Mouse (Mus musculus): ENCODE measurements around the gene Acot11. TPM values are rescaled to one million over a fixed set of nuclear protein-coding genes. Genes with fewer than 3 reads are reported as not detected.
A peak's percentile ranks its signal among the peaks of the same experiment; 100 is the strongest.

The Acot11 gene
- polyA plus RNA-seq (2012; rRNA removed), result 22.2 and 31.3 TPM in 2 replicates

DNA sequence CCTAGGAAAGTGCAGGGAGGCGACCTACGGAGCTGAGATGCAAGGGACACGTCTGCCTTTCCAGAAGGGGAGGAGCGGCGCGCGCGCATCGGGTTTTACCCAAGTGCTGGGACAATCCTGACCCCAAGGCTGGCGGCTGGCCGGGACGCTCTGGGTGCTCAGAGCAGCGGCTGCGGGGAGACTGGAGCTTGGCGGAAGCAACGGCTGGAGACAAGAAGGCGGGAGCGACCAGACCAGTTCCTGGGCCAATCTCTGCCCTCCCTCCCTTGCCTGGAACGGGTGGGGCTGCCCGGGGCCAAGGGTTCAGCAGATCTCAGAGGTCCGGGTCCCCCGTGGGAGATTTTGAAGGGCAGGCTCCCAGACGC lies at the start of gene Acot11:
Gene Acot11, minus strand, starts transcription at position 89 of the 365 bp plus-strand sequence.
- DNase-seq (ENCODE audit: low read depth, low spot score), result peak; percentile 46
- WGBS, result 1% methylated on average over 23 of the region's 23 CpGs

- DNase-seq (ENCODE audit: low read depth, low spot score), result no peak
- WGBS, result 50% methylated on average over 12 of the region's 12 CpGs
Measured at GRCm38 (mm10) chr4:106848290-106849092, 43.7 kb upstream of the Acot11 start.

GRCm38 (mm10) chr4:106847591-106848289 lies 42.9 kb upstream of the Acot11 start:
- 35% methylated on average over 9 of the region's 9 CpGs for WGBS
- no peak for DNase-seq (ENCODE audit: low read depth, low spot score)

DNA sequence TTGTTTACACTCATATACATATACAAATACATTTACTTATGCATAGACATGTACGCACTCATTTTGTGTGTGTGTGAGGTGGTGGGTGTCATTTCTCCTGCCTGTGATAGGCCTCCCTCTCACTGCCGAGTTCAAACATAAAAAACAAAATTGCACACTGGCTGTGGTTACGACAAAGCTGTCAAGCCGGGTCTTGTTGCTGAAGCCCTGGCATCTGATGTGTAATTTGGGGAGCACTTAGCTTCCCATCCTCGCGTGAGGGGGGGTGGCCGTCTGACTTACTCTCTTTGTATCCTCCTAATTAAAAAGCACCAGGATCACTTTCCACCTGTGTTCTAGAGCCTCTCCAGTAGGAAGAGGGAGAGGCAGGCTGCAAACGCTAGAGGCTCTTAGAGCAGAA lies 37.8 kb upstream of the Acot11 start:
- 77% methylated on average over 8 of the region's 8 CpGs for WGBS
- DNase-seq (ENCODE audit: low read depth, low spot score), result no peak

- WGBS, result 75% methylated on average over 7 of the region's 7 CpGs
- no peak for DNase-seq (ENCODE audit: low read depth, low spot score)
Measured at GRCm38 (mm10) chr4:106841856-106842255, 37.1 kb upstream of the Acot11 start.

DNA sequence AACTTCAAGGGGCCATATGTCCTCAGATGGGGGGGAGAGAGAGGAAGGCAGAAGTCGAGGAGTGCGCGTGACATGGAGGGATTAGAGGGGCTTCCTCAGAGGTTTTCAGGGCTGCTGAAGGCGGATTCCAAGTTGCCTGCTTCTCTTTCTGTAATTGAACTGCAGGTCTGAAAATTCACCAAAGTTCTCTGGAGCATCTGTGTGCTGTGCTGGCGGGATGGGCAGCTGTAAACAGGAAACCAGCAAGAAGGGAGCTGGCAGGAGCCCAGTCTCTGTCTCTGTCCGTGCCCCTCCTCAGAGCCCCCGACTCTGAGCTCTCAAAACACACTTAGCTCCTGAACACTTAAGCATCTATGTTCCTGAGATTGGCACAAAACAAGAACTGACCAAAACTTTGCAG lies 36.5 kb upstream of the Acot11 start:
- DNase-seq (ENCODE audit: low read depth, low spot score), result no peak
- 61% methylated on average over 7 of the region's 7 CpGs for WGBS

- WGBS, result 44% methylated on average over 6 of the region's 6 CpGs
- DNase-seq (ENCODE audit: low read depth, low spot score), result no peak
Measured at GRCm38 (mm10) chr4:106840651-106841145, 35.9 kb upstream of the Acot11 start.

DNA sequence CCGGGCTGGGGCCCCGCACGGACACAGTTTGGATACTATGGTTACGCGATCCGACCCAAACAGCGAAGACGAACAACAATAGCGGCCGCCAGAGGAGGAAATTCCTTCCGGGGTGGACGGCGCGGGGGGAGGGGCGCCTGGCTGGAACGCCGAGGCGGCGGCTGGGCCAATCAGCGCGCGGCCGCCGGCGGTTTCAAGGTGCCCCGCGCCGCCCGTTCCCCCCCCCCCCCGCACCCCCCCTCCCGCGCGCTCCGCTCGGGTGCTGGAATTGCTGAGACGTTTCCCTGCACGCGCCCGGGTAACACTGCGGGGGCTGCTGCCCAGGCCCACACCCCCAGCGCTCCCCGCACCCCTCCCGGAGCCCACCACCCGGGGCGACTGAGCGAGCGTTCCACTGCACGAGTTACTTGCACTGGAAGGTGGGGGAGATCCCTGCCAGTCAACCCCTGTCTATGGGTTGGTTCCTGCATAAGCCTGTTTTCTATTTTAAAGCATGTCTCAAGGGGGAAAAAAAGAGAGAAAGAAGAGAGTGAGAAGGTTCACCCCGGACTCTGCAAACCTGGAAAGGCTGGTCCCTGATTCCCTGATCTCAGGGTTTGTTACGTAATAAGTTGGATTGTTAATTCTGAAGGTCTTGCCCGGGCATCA lies 35.3 kb upstream of the Acot11 start:
- 1% methylated on average over 34 of the region's 51 CpGs for WGBS
- DNase-seq (ENCODE audit: low read depth, low spot score), result no peak

- no peak for DNase-seq (ENCODE audit: low read depth, low spot score)
- WGBS, result under 1% methylated on average over 32 of the region's 32 CpGs
Measured at GRCm38 (mm10) chr4:106839254-106839834, 34.5 kb upstream of the Acot11 start.

- DNase-seq (ENCODE audit: low read depth, low spot score), result no peak
- 8% methylated on average over 36 of the region's 36 CpGs for WGBS
Measured at GRCm38 (mm10) chr4:106838548-106839253, 33.9 kb upstream of the Acot11 start.

GRCm38 (mm10) chr4:106837964-106838363 lies 33.2 kb upstream of the Acot11 start:
- DNase-seq (ENCODE audit: low read depth, low spot score), result no peak
- 6% methylated on average over 12 of the region's 18 CpGs for WGBS

DNA sequence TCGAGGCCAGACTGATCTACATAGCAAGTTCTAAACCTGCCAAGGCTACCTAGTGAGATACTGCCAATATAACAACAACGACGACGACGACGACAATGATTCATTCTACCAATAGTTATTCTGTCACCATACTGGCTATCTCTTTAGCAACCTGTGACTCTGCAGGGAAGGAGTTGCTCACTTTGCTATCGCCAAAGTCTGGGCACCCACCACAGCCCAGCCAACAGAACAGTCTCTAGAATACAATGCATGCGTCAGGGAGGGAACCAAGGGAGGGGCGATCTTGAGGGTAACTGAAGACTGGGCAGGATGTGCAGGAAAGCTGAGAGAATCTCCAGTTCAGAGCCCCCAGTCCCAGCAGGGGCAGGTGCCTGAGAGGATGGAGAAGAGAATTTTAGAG lies 32.6 kb upstream of the Acot11 start:
- no peak for DNase-seq (ENCODE audit: low read depth, low spot score)
- WGBS, result 13% methylated on average over 9 of the region's 9 CpGs

DNA sequence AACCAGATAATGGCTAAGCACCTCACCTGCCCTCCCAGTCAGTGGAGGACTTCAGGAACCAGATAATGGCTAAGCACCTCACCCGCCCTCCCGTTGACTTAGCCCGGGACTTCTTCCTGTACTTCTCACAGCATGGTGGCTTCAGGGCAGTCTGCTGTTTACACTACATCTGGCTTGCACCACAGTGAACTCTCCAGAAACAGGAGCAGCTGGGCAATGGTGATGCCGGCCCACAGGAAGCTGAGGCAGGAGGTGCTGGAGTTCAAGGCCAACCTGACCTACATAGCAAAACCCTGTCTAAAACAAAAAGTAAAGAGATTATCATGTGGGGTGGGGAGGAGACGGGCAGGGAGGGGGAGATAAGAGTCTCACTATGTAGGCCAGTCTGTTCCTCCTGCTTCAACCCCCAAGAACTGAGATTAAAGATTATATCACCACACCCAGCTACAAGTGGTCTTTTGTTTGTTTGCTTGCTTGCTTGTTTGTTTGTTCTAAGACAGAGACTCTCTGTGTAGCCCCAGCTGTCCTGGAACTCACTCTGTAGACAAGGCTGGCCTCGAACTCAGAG lies 25.8 kb upstream of the Acot11 start:
- no peak for DNase-seq (ENCODE audit: low read depth, low spot score)
- 56% methylated on average over 6 of the region's 6 CpGs for WGBS

DNA sequence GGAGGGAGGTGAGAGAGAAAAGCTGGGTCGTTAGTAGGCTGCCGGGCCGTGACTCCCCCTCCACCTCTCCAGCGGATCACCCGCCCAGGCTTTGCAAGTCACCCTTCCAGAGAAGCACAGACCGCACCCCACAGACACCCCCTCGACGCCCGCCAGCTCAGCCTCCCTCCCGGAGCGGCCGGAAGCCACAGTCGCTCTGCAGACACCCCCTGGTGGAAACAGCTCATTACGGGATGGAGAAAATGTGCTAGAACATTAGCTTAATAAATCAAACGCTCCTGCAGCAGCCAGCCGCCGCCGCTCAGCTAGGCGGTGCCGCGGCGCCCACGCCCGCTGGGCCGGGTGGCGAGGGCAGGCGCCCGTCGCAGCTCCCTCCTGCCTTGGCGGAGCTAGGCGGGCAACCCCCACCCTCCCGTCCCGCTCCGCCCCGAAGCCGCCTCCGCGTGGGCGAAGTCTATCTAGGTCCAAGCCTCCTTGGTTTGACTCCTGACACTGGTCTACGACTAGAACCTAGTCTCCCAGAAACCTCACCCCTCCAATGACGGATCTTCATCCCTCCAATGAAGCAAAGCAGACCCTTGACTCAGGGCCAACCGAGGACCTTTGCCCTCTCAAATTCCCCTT lies 23.1 kb upstream of the Acot11 start:
- DNase-seq (ENCODE audit: low read depth, low spot score), result no peak
- under 1% methylated on average over 42 of the region's 42 CpGs for WGBS

DNA sequence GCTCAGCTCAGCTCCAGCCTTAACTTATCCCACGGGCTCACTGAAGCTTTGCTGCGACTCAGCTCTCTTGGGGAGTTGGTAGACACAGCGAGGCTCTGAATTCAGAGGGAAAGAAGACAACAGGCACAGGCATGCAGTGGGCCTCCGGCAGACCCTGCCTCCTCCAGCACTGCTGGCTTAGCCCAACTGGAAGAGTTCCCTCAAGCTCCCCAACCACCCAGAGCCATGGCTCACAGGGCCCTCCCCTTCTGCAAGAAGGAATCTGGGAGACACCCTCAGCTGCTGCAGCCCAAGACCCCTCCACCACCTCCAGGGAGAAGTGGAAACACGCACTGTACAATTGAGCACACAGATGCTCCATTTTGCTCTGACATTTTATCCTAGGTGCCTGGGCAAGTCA lies 20.4 kb upstream of the Acot11 start:
- 83% methylated on average over 5 of the region's 5 CpGs for WGBS
- DNase-seq (ENCODE audit: low read depth, low spot score), result no peak

DNA sequence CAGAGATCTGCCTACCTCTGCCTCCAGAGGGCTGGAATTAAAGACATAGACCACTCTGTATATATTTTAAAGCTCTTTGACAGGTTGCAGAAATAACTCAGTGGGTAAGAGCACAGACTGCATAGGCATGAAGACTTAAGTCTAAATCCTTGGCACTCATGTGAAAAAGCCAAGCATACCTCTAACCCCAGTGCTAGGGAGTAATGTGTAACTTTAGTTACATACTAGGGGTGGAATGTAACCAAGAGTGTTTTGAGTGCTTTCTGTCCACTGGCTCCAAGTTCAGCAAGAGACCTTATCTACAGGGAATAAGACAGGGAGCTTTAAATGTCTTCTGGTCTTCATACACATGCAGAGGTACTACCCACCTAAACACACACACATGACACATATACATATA lies 14.6 kb upstream of the Acot11 start:
- DNase-seq (ENCODE audit: low read depth, low spot score), result no peak

DNA sequence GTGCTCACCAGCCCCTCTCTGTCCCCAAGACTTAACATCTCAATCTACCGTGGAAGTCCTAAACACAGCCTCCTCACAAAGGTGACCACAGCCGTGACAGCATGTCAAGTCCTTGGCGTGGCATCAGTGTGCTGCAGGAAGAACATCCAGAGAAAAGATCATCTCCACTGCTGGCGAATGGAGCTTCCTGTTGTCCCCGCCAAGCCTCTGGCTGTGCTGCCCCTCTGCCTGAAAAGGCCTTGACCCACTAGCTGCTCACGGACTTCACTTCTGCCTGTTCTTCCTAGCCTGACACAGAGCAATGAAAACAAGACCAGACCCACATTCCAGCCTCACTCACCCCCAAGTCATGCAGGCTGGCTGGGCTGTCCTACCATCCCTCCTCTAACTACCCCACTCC lies 13.5 kb upstream of the Acot11 start:
- no peak for DNase-seq (ENCODE audit: low read depth, low spot score)
- WGBS, result 73% methylated on average over 6 of the region's 6 CpGs

DNA sequence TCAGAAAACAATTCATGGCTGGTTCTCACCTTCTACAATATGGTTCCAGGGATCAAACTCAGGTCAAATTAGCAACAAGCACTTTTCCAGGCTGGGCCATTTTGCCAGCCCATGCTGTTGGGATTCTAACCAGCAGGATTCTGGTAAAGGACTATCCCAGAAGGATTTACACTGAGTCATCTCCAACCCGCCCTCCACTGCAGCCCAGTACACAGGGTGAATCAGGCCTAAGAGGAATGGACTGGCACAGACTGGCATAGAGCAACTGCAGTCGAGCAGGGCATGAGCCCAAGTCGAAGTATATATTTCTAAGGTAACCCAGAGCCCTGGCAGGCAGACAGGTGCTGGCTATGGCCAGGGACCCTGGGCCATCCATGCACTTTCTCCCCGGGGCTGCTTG lies 12.2 kb upstream of the Acot11 start:
- 85% methylated on average over 4 of the region's 4 CpGs for WGBS
- DNase-seq (ENCODE audit: low read depth, low spot score), result no peak

All from large intestine, adult 2 months (tissue).